ENCODE assay signal across 8 mouse cellular contexts in genomic region chr7:4877226-4877625, GRCm38 (mm10). TPM values are rescaled to one million over a fixed set of nuclear protein-coding genes. Genes with fewer than 3 reads are reported as not detected.
DNase-seq lines count a peak whose midpoint lies in the region; ATAC-seq and TF ChIP-seq lines count a peak whose summit lies in the region.

No protein-coding gene starts in this region.

- peak overlapping the region; percentile 81 for H3K4me2 ChIP-seq in lung, embryonic 15.5 days
- peak overlapping the region; percentile 93 for H3K4me2 ChIP-seq in embryonic facial prominence, embryonic 14.5 days (ENCODE audit: low read depth, low read length)
- peak overlapping the region; percentile 79 for H3K4me2 ChIP-seq in intestine, postnatal 0 days (replicated peaks; ENCODE audit: low read depth)
- H3K4me2 ChIP-seq in neural tube, embryonic 15.5 days: peak overlapping the region; percentile 93

- peak overlapping the region; percentile 52 for H3K4me3 ChIP-seq in lung, embryonic 15.5 days
- H3K4me3 ChIP-seq in embryonic facial prominence, embryonic 14.5 days (ENCODE audit: low read depth, low read length): peak overlapping the region; percentile 63
- H3K4me3 ChIP-seq in intestine, postnatal 0 days (ENCODE audit: low read depth, low read length): peak overlapping the region; percentile 54
- peak overlapping the region; percentile 56 for H3K4me3 ChIP-seq in neural tube, embryonic 15.5 days (replicated peaks)

- no peak for TF ChIP-seq CTCF in intestine, postnatal 0 days (IDR thresholded peaks at IDR 0.05; ENCODE audit: low read depth)

- H3K9me3 ChIP-seq in lung, embryonic 15.5 days: no peaks in the 10 kb centered on the region
- 0 out of 2 replicates have a peak, but pooled peaks cover 3% of the 10 kb centered on the region for H3K9me3 ChIP-seq in embryonic facial prominence, embryonic 14.5 days (ENCODE audit: control insufficient read depth, low read length)
- H3K9me3 ChIP-seq in intestine, postnatal 0 days (ENCODE audit: control insufficient read depth): no peaks in the 10 kb centered on the region
- no peaks in the 10 kb centered on the region for H3K9me3 ChIP-seq in neural tube, embryonic 15.5 days (replicated peaks)

- 7% methylated on average over 11 of the region's 11 CpGs for WGBS in lung, embryonic 15.5 days
- 11% methylated on average over 11 of the region's 11 CpGs for whole genome bisulfite sequencing in embryonic facial prominence, embryonic 14.5 days
- 8% methylated on average over 11 of the region's 11 CpGs for WGBS in intestine, postnatal 0 days
- WGBS in neural tube, embryonic 15.5 days: 10% methylated on average over 11 of the region's 11 CpGs

- no peak for DNase-seq in lung, postnatal 4 days
- DNase-seq in embryonic facial prominence, embryonic 14.5 days (ENCODE audit: low spot score): no peak
- DNase-seq in frontal cortex, adult 2 months (ENCODE audit: extremely low spot score in 1 of 2, low spot score in 1 of 2): no peak
- DNase-seq in layer of hippocampus, adult 11-12 months (ENCODE audit: low spot score): no peak

- H3K36me3 ChIP-seq in lung, embryonic 15.5 days: no peaks in the 10 kb centered on the region
- H3K36me3 ChIP-seq in embryonic facial prominence, embryonic 14.5 days (ENCODE audit: control insufficient read depth, insufficient read depth, low read length): no peaks in the 10 kb centered on the region
- H3K36me3 ChIP-seq in intestine, postnatal 0 days (ENCODE audit: control insufficient read depth, insufficient read depth): no peaks in the 10 kb centered on the region; the same call in 1 of the 2 replicates
- H3K36me3 ChIP-seq in neural tube, embryonic 15.5 days: no peaks in the 10 kb centered on the region

- H3K27me3 ChIP-seq in lung, embryonic 15.5 days: no peaks in the 10 kb centered on the region
- no peaks in the 10 kb centered on the region for H3K27me3 ChIP-seq in embryonic facial prominence, embryonic 14.5 days (replicated peaks; ENCODE audit: control insufficient read depth, insufficient read depth, low read length)
- H3K27me3 ChIP-seq in intestine, postnatal 0 days (replicated peaks; ENCODE audit: control insufficient read depth, insufficient read depth, low read length): no peaks in the 10 kb centered on the region
- no peaks in the 10 kb centered on the region for H3K27me3 ChIP-seq in neural tube, embryonic 15.5 days (replicated peaks)

- H3K27ac ChIP-seq in lung, embryonic 15.5 days: no peak overlapping the region
- no peak overlapping the region; the same call in 1 of the 2 replicates for H3K27ac ChIP-seq in embryonic facial prominence, embryonic 14.5 days (replicated peaks; ENCODE audit: low read depth, low read length)
- H3K27ac ChIP-seq in intestine, postnatal 0 days (ENCODE audit: low read depth, low read length): peak overlapping the region; percentile 67
- H3K27ac ChIP-seq in neural tube, embryonic 15.5 days (replicated peaks): no peak overlapping the region

- peak overlapping the region; percentile 48 for H3K9ac ChIP-seq in lung, embryonic 15.5 days
- H3K9ac ChIP-seq in embryonic facial prominence, embryonic 14.5 days (ENCODE audit: low read depth, low read length): peak overlapping the region; percentile 69
- peak overlapping the region; percentile 51 for H3K9ac ChIP-seq in intestine, postnatal 0 days (ENCODE audit: low read depth, low read length)
- H3K9ac ChIP-seq in neural tube, embryonic 15.5 days (replicated peaks): peak overlapping the region; percentile 62

- H3K4me1 ChIP-seq in lung, embryonic 15.5 days: peaks cover 14% of the 10 kb centered on the region
- H3K4me1 ChIP-seq in embryonic facial prominence, embryonic 14.5 days (ENCODE audit: control insufficient read depth, insufficient read depth, low read length): peaks cover 11% of the 10 kb centered on the region
- H3K4me1 ChIP-seq in intestine, postnatal 0 days (replicated peaks; ENCODE audit: control insufficient read depth, insufficient read depth, low read length): no peaks in the 10 kb centered on the region
- H3K4me1 ChIP-seq in neural tube, embryonic 15.5 days: peaks cover 15% of the 10 kb centered on the region

- no peak; the same call in 1 of the 2 replicates for ATAC-seq in lung, embryonic 15.5 days (ENCODE audit: borderline replicate concordance, extremely low read depth, low FRiP score, low TSS enrichment)
- no peak; the same call in 1 of the 2 replicates for ATAC-seq in embryonic facial prominence, embryonic 14.5 days (ENCODE audit: low read depth)
- ATAC-seq in intestine, postnatal 0 days: peak; percentile 6
- ATAC-seq in neural tube, embryonic 15.5 days (ENCODE audit: low FRiP score): peak; percentile 53; the same call in 1 of the 2 replicates
- no peak for ATAC-seq in monocyte, adult 5-6 weeks (replicated peaks; ENCODE audit: insufficient number of reproducible peaks, low FRiP score, low TSS enrichment, poor library complexity, severe bottlenecking)

RNA-seq across cellular contexts. Expression of gene Isoc2a, which starts 0.3 kb away (rescaled TPM):
- 0.63 and 0.81 TPM in 2 replicates for polyA plus RNA-seq in lung, embryonic 15.5 days (2015; fragmentation: Nextera tagmentation; extraction: Ambion mirVana)
- 1.3 and 1.6 TPM in 2 replicates for polyA plus RNA-seq in embryonic facial prominence, embryonic 14.5 days (2014; fragmentation: Nextera tagmentation; extraction: Ambion mirVana)
- 1.3 and 1.6 TPM in 2 replicates for polyA plus RNA-seq in intestine, postnatal 0 days (2015; fragmentation: Nextera tagmentation; extraction: Ambion mirVana)
- 0.51 and 0.79 TPM in 2 replicates for polyA plus RNA-seq in neural tube, embryonic 15.5 days (2015; fragmentation: Nextera tagmentation; extraction: Ambion mirVana)
- 4.5 to 8.4 TPM (median 7.9 TPM) in 3 replicates for total RNA-seq in monocyte, adult 5-6 weeks (2017)
- polyA plus RNA-seq in frontal cortex, adult 2 months (2012; rRNA removed): 10.7 and 12.0 TPM in 2 replicates

RNA-seq across cellular contexts. Expression of gene Isoc2b, which starts 7.2 kb away (rescaled TPM):
- 10.6 and 12.3 TPM in 2 replicates for polyA plus RNA-seq in lung, embryonic 15.5 days (2015; fragmentation: Nextera tagmentation; extraction: Ambion mirVana)
- polyA plus RNA-seq in embryonic facial prominence, embryonic 14.5 days (2014; fragmentation: Nextera tagmentation; extraction: Ambion mirVana): 6.5 and 7.0 TPM in 2 replicates
- polyA plus RNA-seq in intestine, postnatal 0 days (2015; fragmentation: Nextera tagmentation; extraction: Ambion mirVana): 12.5 and 15.5 TPM in 2 replicates
- polyA plus RNA-seq in neural tube, embryonic 15.5 days (2015; fragmentation: Nextera tagmentation; extraction: Ambion mirVana): 3.7 and 5.9 TPM in 2 replicates
- total RNA-seq in monocyte, adult 5-6 weeks (2017): 7.1 to 45.7 TPM (median 35.7 TPM) in 3 replicates
- polyA plus RNA-seq in frontal cortex, adult 2 months (2012; rRNA removed): 10.6 and 13.8 TPM in 2 replicates

RNA-seq across cellular contexts. Expression of gene Gm36210, which starts 29.1 kb away (rescaled TPM):
- 0.16 TPM in 1 of 2 replicates, not detected in the other for polyA plus RNA-seq in lung, embryonic 15.5 days (2015; fragmentation: Nextera tagmentation; extraction: Ambion mirVana)
- polyA plus RNA-seq in embryonic facial prominence, embryonic 14.5 days (2014; fragmentation: Nextera tagmentation; extraction: Ambion mirVana): 0.35 TPM in 1 of 2 replicates, not detected in the other
- not detected in 2 replicates for polyA plus RNA-seq in intestine, postnatal 0 days (2015; fragmentation: Nextera tagmentation; extraction: Ambion mirVana)
- 0.23 and 0.37 TPM in 2 replicates for polyA plus RNA-seq in neural tube, embryonic 15.5 days (2015; fragmentation: Nextera tagmentation; extraction: Ambion mirVana)
- not detected in 3 replicates for total RNA-seq in monocyte, adult 5-6 weeks (2017)
- polyA plus RNA-seq in frontal cortex, adult 2 months (2012; rRNA removed): 0.44 and 0.53 TPM in 2 replicates

RNA-seq across cellular contexts. Expression of gene Shisa7, which starts 32.7 kb away (rescaled TPM):
- polyA plus RNA-seq in lung, embryonic 15.5 days (2015; fragmentation: Nextera tagmentation; extraction: Ambion mirVana): 0.94 and 1.3 TPM in 2 replicates
- 0.68 and 0.76 TPM in 2 replicates for polyA plus RNA-seq in embryonic facial prominence, embryonic 14.5 days (2014; fragmentation: Nextera tagmentation; extraction: Ambion mirVana)
- 0.07 and 0.09 TPM in 2 replicates for polyA plus RNA-seq in intestine, postnatal 0 days (2015; fragmentation: Nextera tagmentation; extraction: Ambion mirVana)
- polyA plus RNA-seq in neural tube, embryonic 15.5 days (2015; fragmentation: Nextera tagmentation; extraction: Ambion mirVana): 10.6 and 11.3 TPM in 2 replicates
- 0.11 TPM in 1 of 3 replicates, not detected in the others for total RNA-seq in monocyte, adult 5-6 weeks (2017)
- polyA plus RNA-seq in frontal cortex, adult 2 months (2012; rRNA removed): 149 and 155 TPM in 2 replicates

RNA-seq across cellular contexts. Expression of gene Zfp628, which starts 37.8 kb away (rescaled TPM):
- polyA plus RNA-seq in lung, embryonic 15.5 days (2015; fragmentation: Nextera tagmentation; extraction: Ambion mirVana): 3.2 and 3.4 TPM in 2 replicates
- polyA plus RNA-seq in embryonic facial prominence, embryonic 14.5 days (2014; fragmentation: Nextera tagmentation; extraction: Ambion mirVana): 3.7 and 4.0 TPM in 2 replicates
- 2.9 TPM in 2 replicates for polyA plus RNA-seq in intestine, postnatal 0 days (2015; fragmentation: Nextera tagmentation; extraction: Ambion mirVana)
- 3.1 and 4.0 TPM in 2 replicates for polyA plus RNA-seq in neural tube, embryonic 15.5 days (2015; fragmentation: Nextera tagmentation; extraction: Ambion mirVana)
- 2.6 to 6.0 TPM (median 5.9 TPM) in 3 replicates for total RNA-seq in monocyte, adult 5-6 weeks (2017)
- 9.6 and 10.8 TPM in 2 replicates for polyA plus RNA-seq in frontal cortex, adult 2 months (2012; rRNA removed)

Comparison
In these comparisons a context has a peak if more than half of its experiments do, and no peak if none do; other contexts are left out.
1. ATAC-seq: peak in intestine, postnatal 0 days (single experiment) and neural tube, embryonic 15.5 days (single experiment); none in lung, embryonic 15.5 days (single experiment), embryonic facial prominence, embryonic 14.5 days (single experiment) and monocyte, adult 5-6 weeks (single experiment).
2. Peak in every context shown above with its lines, with median percentiles within 50 percentile points of each other: H3K4me2 ChIP-seq, H3K4me3 ChIP-seq and H3K9ac ChIP-seq.